Mouse (Mus musculus): Measurements from ENCODE around the gene Tmem40. TPM values are rescaled to one million over a fixed set of nuclear protein-coding genes. Genes with fewer than 3 reads are reported as not detected.

Gene Tmem40
- polyA plus RNA-seq, 1 experiment from 2014 or later = 28.9 TPM

GRCm38 (mm10) chr6:115768207-115768606, 6.0 kb upstream of the Tmem40 start:
- no peaks in the 10 kb centered on the region for H3K27me3 ChIP-seq
- no peak overlapping the region for H3K4me3 ChIP-seq (replicated peaks)
- H3K4me1 ChIP-seq = peaks cover 9% of the 10 kb centered on the region
- no peak overlapping the region for H3K9ac ChIP-seq
- 78% methylated on average over 4 of the region's 4 CpGs for WGBS
- no peak for ATAC-seq (ENCODE audit: insufficient number of reproducible peaks, low FRiP score, low TSS enrichment, low read depth)
- no peaks in the 10 kb centered on the region for H3K36me3 ChIP-seq
- no peak overlapping the region for H3K4me2 ChIP-seq (replicated peaks)
- H3K9me3 ChIP-seq (replicated peaks) = no peaks in the 10 kb centered on the region
- H3K27ac ChIP-seq (replicated peaks) = no peak overlapping the region

GRCm38 (mm10) chr6:115767357-115767756, 5.1 kb upstream of the Tmem40 start:
- Histone ChIP-seq H3K9me3 (replicated peaks) (no peaks in the 10 kb centered on the region), H3K4me2 (replicated peaks) (no peak overlapping the region), H3K27ac (replicated peaks) (no peak overlapping the region), H3K4me3 (replicated peaks) (no peak overlapping the region), H3K27me3 (no peaks in the 10 kb centered on the region), H3K9ac (no peak overlapping the region), H3K4me1 (peaks cover 15% of the 10 kb centered on the region), H3K36me3 (no peaks in the 10 kb centered on the region)
- WGBS = 46% methylated on average over 9 of the region's 9 CpGs
- no peak for ATAC-seq (ENCODE audit: insufficient number of reproducible peaks, low FRiP score, low TSS enrichment, low read depth)

GRCm38 (mm10) chr6:115764179-115764578, 2.0 kb upstream of the Tmem40 start:
- Histone ChIP-seq H3K9ac (no peak overlapping the region), H3K27ac (replicated peaks) (peak overlapping the region; percentile 80), H3K27me3 (no peaks in the 10 kb centered on the region), H3K4me1 (peaks cover 28% of the 10 kb centered on the region), H3K9me3 (replicated peaks) (no peaks in the 10 kb centered on the region), H3K4me2 (replicated peaks) (peak overlapping the region; percentile 25; the same call in 1 of the 2 replicates), H3K4me3 (replicated peaks) (no peak overlapping the region), H3K36me3 (no peaks in the 10 kb centered on the region)
- peak; percentile 85 for ATAC-seq (ENCODE audit: insufficient number of reproducible peaks, low FRiP score, low TSS enrichment, low read depth)
- 8% methylated on average over 7 of the region's 7 CpGs for WGBS

- no peak for ATAC-seq (ENCODE audit: insufficient number of reproducible peaks, low FRiP score, low TSS enrichment, low read depth)
- WGBS = 45% methylated on average over 4 of the region's 4 CpGs
- Histone ChIP-seq H3K4me2 (replicated peaks) (no peak overlapping the region), H3K27ac (replicated peaks) (no peak overlapping the region), H3K27me3 (no peaks in the 10 kb centered on the region), H3K9me3 (replicated peaks) (no peaks in the 10 kb centered on the region), H3K9ac (no peak overlapping the region), H3K4me3 (replicated peaks) (no peak overlapping the region), H3K36me3 (no peaks in the 10 kb centered on the region), H3K4me1 (peaks cover 28% of the 10 kb centered on the region)
Measured at GRCm38 (mm10) chr6:115760982-115761381, 1.2 kb downstream of the Tmem40 start.

GRCm38 (mm10) chr6:115760137-115760536, 2.1 kb downstream of the Tmem40 start:
- 0 out of 2 replicates have a peak overlapping the region, but pooled peaks have one; percentile 80 for H3K27ac ChIP-seq (replicated peaks)
- H3K9ac ChIP-seq = no peak overlapping the region
- H3K36me3 ChIP-seq = no peaks in the 10 kb centered on the region
- H3K27me3 ChIP-seq = no peaks in the 10 kb centered on the region
- ATAC-seq (ENCODE audit: insufficient number of reproducible peaks, low FRiP score, low TSS enrichment, low read depth) = no peak
- H3K4me2 ChIP-seq (replicated peaks) = no peak overlapping the region
- 89% methylated on average over 4 of the region's 4 CpGs for WGBS
- peaks cover 28% of the 10 kb centered on the region for H3K4me1 ChIP-seq
- no peak overlapping the region for H3K4me3 ChIP-seq (replicated peaks)
- H3K9me3 ChIP-seq (replicated peaks) = no peaks in the 10 kb centered on the region

GRCm38 (mm10) chr6:115759461-115759860, 2.7 kb downstream of the Tmem40 start:
- Histone ChIP-seq H3K4me2 (replicated peaks) (no peak overlapping the region), H3K27ac (replicated peaks) (peak overlapping the region; percentile 80; the same call in 1 of the 2 replicates), H3K36me3 (no peaks in the 10 kb centered on the region), H3K4me1 (peaks cover 27% of the 10 kb centered on the region), H3K4me3 (replicated peaks) (no peak overlapping the region), H3K27me3 (no peaks in the 10 kb centered on the region), H3K9me3 (replicated peaks) (no peaks in the 10 kb centered on the region), H3K9ac (no peak overlapping the region)
- 58% methylated on average over 5 of the region's 5 CpGs for WGBS
- no peak for ATAC-seq (ENCODE audit: insufficient number of reproducible peaks, low FRiP score, low TSS enrichment, low read depth)

GRCm38 (mm10) chr6:115758981-115759435, 3.2 kb downstream of the Tmem40 start:
- H3K9ac ChIP-seq = no peak overlapping the region
- peak overlapping the region; percentile 29; the same call in 1 of the 2 replicates for H3K4me2 ChIP-seq (replicated peaks)
- 48% methylated on average over 9 of the region's 9 CpGs for WGBS
- H3K4me3 ChIP-seq (replicated peaks) = 0 out of 2 replicates have a peak overlapping the region, but pooled peaks have one; percentile 3
- H3K27ac ChIP-seq (replicated peaks) = peak overlapping the region; percentile 80
- no peaks in the 10 kb centered on the region for H3K27me3 ChIP-seq
- no peak for ATAC-seq (ENCODE audit: insufficient number of reproducible peaks, low FRiP score, low TSS enrichment, low read depth)
- no peaks in the 10 kb centered on the region for H3K36me3 ChIP-seq
- peaks cover 22% of the 10 kb centered on the region for H3K4me1 ChIP-seq
- no peaks in the 10 kb centered on the region for H3K9me3 ChIP-seq (replicated peaks)

- Histone ChIP-seq H3K4me3 (replicated peaks) (no peak overlapping the region), H3K36me3 (no peaks in the 10 kb centered on the region), H3K4me2 (replicated peaks) (no peak overlapping the region), H3K27me3 (no peaks in the 10 kb centered on the region), H3K4me1 (no peaks in the 10 kb centered on the region), H3K9ac (no peak overlapping the region), H3K9me3 (replicated peaks) (no peaks in the 10 kb centered on the region), H3K27ac (replicated peaks) (no peak overlapping the region)
- WGBS = 80% methylated on average over 7 of the region's 7 CpGs
- ATAC-seq (ENCODE audit: insufficient number of reproducible peaks, low FRiP score, low TSS enrichment, low read depth) = no peak
Measured at GRCm38 (mm10) chr6:115755536-115755935, 6.7 kb downstream of the Tmem40 start.

- Histone ChIP-seq H3K9ac (no peak overlapping the region), H3K27ac (replicated peaks) (no peak overlapping the region), H3K4me3 (replicated peaks) (no peak overlapping the region), H3K27me3 (no peaks in the 10 kb centered on the region), H3K36me3 (no peaks in the 10 kb centered on the region), H3K4me2 (replicated peaks) (no peak overlapping the region), H3K9me3 (replicated peaks) (no peaks in the 10 kb centered on the region), H3K4me1 (peaks cover 3% of the 10 kb centered on the region; the same call in 1 of the 2 replicates)
- ATAC-seq (ENCODE audit: insufficient number of reproducible peaks, low FRiP score, low TSS enrichment, low read depth) = no peak
- WGBS = 40% methylated on average over 1 of the region's 1 CpGs
Measured at GRCm38 (mm10) chr6:115746326-115746725, 15.9 kb downstream of the Tmem40 start.

GRCm38 (mm10) chr6:115743569-115743968, 18.6 kb downstream of the Tmem40 start:
- Histone ChIP-seq H3K9ac (no peak overlapping the region), H3K27me3 (no peaks in the 10 kb centered on the region), H3K36me3 (no peaks in the 10 kb centered on the region), H3K9me3 (replicated peaks) (no peaks in the 10 kb centered on the region), H3K4me3 (replicated peaks) (no peak overlapping the region), H3K4me2 (replicated peaks) (no peak overlapping the region), H3K4me1 (peaks cover 3% of the 10 kb centered on the region; the same call in 1 of the 2 replicates), H3K27ac (replicated peaks) (no peak overlapping the region)
- 0% methylated on average over 1 of the region's 1 CpGs for WGBS
- 0 out of 2 replicates have a peak, but pooled peaks have one; percentile 19 for ATAC-seq (ENCODE audit: insufficient number of reproducible peaks, low FRiP score, low TSS enrichment, low read depth)

- WGBS = 86% methylated on average over 5 of the region's 5 CpGs
- no peak overlapping the region for H3K4me3 ChIP-seq (replicated peaks)
- H3K4me1 ChIP-seq = peaks cover 3% of the 10 kb centered on the region; the same call in 1 of the 2 replicates
- no peak overlapping the region for H3K27ac ChIP-seq (replicated peaks)
- H3K36me3 ChIP-seq = no peaks in the 10 kb centered on the region
- H3K9me3 ChIP-seq (replicated peaks) = no peaks in the 10 kb centered on the region
- H3K27me3 ChIP-seq = no peaks in the 10 kb centered on the region
- H3K9ac ChIP-seq = no peak overlapping the region
- ATAC-seq (ENCODE audit: insufficient number of reproducible peaks, low FRiP score, low TSS enrichment, low read depth) = no peak
- H3K4me2 ChIP-seq (replicated peaks) = no peak overlapping the region
Measured at GRCm38 (mm10) chr6:115739056-115739455, 23.2 kb downstream of the Tmem40 start.

- Histone ChIP-seq H3K9ac (no peak overlapping the region), H3K4me2 (replicated peaks) (no peak overlapping the region), H3K27ac (replicated peaks) (no peak overlapping the region), H3K27me3 (no peaks in the 10 kb centered on the region), H3K36me3 (no peaks in the 10 kb centered on the region), H3K4me3 (replicated peaks) (no peak overlapping the region), H3K4me1 (peaks cover 11% of the 10 kb centered on the region; the same call in 1 of the 2 replicates), H3K9me3 (replicated peaks) (no peaks in the 10 kb centered on the region)
- ATAC-seq (ENCODE audit: insufficient number of reproducible peaks, low FRiP score, low TSS enrichment, low read depth) = no peak
- 75% methylated on average over 4 of the region's 4 CpGs for WGBS
Measured at GRCm38 (mm10) chr6:115734909-115735308, 27.3 kb downstream of the Tmem40 start.
